Comparison of ENCODE assay signal across 10 mouse cellular contexts in genomic region chr10:102498754-102499153, GRCm38 (mm10). TPM values are rescaled to one million over a fixed set of nuclear protein-coding genes. Genes with fewer than 3 reads are reported as not detected.
A peak's percentile ranks its signal among the peaks of the same experiment; 100 is the strongest.
DNase-seq lines count a peak whose midpoint lies in the region; ATAC-seq and TF ChIP-seq lines count a peak whose summit lies in the region.
"Had no signal": no experiment of that assay in that cellular context is flagged by ENCODE, and none has a peak within 500 bp of the region (broad histone marks: within the 10 kb centered on the region; RNA-seq: fewer than 3 reads in every experiment).

No protein-coding gene starts in this region.

- H3K4me3 ChIP-seq in gastrocnemius, adult 2 months, result no peak overlapping the region
- H3K4me3 ChIP-seq in heart, postnatal 0 days (ENCODE audit: low read depth, low read length), result no peak overlapping the region

- H3K9ac ChIP-seq in heart, postnatal 0 days (replicated peaks; ENCODE audit: low read depth, low read length), result no peak overlapping the region

- no peaks in the 10 kb centered on the region for H3K9me3 ChIP-seq in heart, postnatal 0 days (replicated peaks; ENCODE audit: control insufficient read depth, low read length)

- DNase-seq in gastrocnemius, adult 2 months, result no peak
- DNase-seq in gastrocnemius, postnatal 36 days, result no peak
- DNase-seq in testis, postnatal 10 days (ENCODE audit: low spot score), result peak; percentile 40
- no peak for DNase-seq in testis, postnatal 14 days (ENCODE audit: low spot score)
- peak; percentile 36 for DNase-seq in heart, postnatal 0 days (ENCODE audit: low spot score)
- DNase-seq in right cerebral cortex, postnatal 36 days (ENCODE audit: low spot score in 2 of 2), result no peak

- no peaks in the 10 kb centered on the region for H3K36me3 ChIP-seq in heart, postnatal 0 days (replicated peaks; ENCODE audit: control insufficient read depth, insufficient read depth, low read length)

- 28% methylated on average over 4 of the region's 4 CpGs for WGBS in heart, postnatal 0 days

- TF ChIP-seq EP300 in heart, postnatal 0 days (IDR thresholded peaks at IDR 0.05; ENCODE audit: low read depth), result no peak

- H3K4me1 ChIP-seq in heart, postnatal 0 days (ENCODE audit: control insufficient read depth, insufficient read depth), result no peaks in the 10 kb centered on the region

- intact Hi-C loops in gastrocnemius, adult 2 months (cut with DNase I), result loop anchor here (2.0 kb wide), 1 partner anchor 236 kb away; no protein-coding TSS in a partner anchor
- intact Hi-C loops in gastrocnemius, postnatal 36 days (cut with DNase I), result loop anchor here (5.0 to 10.0 kb wide), 2 partner anchors 234 to 326 kb away; no protein-coding TSS in a partner anchor

- ATAC-seq in heart, postnatal 0 days (ENCODE audit: insufficient read depth, low read depth), result no peak
- peak; percentile 97 for ATAC-seq in megakaryocyte progenitor cell, adult 5-6 weeks (replicated peaks; ENCODE audit: poor library complexity)
- no peak for ATAC-seq in monocyte, adult 5-6 weeks (replicated peaks; ENCODE audit: insufficient number of reproducible peaks, low FRiP score, low TSS enrichment, poor library complexity, severe bottlenecking)

- peak; percentile 79 for TF ChIP-seq CTCF in gastrocnemius, adult 2 months (IDR thresholded peaks at IDR 0.05)
- peak; percentile 71 for TF ChIP-seq CTCF in heart, postnatal 0 days (IDR thresholded peaks at IDR 0.05; ENCODE audit: low read depth)

- H3K4me2 ChIP-seq in heart, postnatal 0 days (ENCODE audit: low read depth, low read length), result no peak overlapping the region

- no peak overlapping the region for H3K27ac ChIP-seq in gastrocnemius, adult 2 months
- no peak overlapping the region for H3K27ac ChIP-seq in heart, postnatal 0 days (ENCODE audit: low read depth)

- H3K27me3 ChIP-seq in heart, postnatal 0 days (ENCODE audit: control insufficient read depth, insufficient read depth, low read length), result no peaks in the 10 kb centered on the region

RNA-seq across cellular contexts. Expression of gene Nts, which starts 8.5 kb away (rescaled TPM):
- total RNA-seq in gastrocnemius, adult 2 months (2021), result not detected
- not detected for total RNA-seq in gastrocnemius, postnatal 36 days (2021)
- total RNA-seq in heart, postnatal 0 days (2014; rRNA removed; ENCODE audit: low replicate concordance), result 13.8 and 15.2 TPM in 2 replicates
- polyA plus RNA-seq in heart, postnatal 0 days (2015; fragmentation: Nextera tagmentation; extraction: Ambion mirVana), result 16.0 and 19.3 TPM in 2 replicates
- total RNA-seq in megakaryocyte progenitor cell, adult 5-6 weeks (2015), result not detected in 2 replicates
- total RNA-seq in megakaryocyte progenitor cell, adult 5-6 weeks (2017), result not detected in 2 replicates
- total RNA-seq in monocyte, adult 5-6 weeks (2017), result not detected in 3 replicates
- total RNA-seq: adrenal gland, postnatal 36 days had no signal
- polyA plus RNA-seq: testis, adult 2 months had no signal

RNA-seq across cellular contexts. Expression of gene Rassf9, which starts 13.3 kb away (rescaled TPM):
- total RNA-seq in gastrocnemius, adult 2 months (2021), result 1 to 10 TPM; 2.3 to 4.0 TPM
- total RNA-seq in gastrocnemius, postnatal 36 days (2021), result 1 to 10 TPM; 2.0 to 2.8 TPM
- total RNA-seq in heart, postnatal 0 days (2014; rRNA removed; ENCODE audit: low replicate concordance), result 3.4 and 16.2 TPM in 2 replicates
- polyA plus RNA-seq in heart, postnatal 0 days (2015; fragmentation: Nextera tagmentation; extraction: Ambion mirVana), result 2.2 and 2.6 TPM in 2 replicates
- not detected in 2 replicates for total RNA-seq in megakaryocyte progenitor cell, adult 5-6 weeks (2015)
- total RNA-seq in megakaryocyte progenitor cell, adult 5-6 weeks (2017), result not detected in 2 replicates
- not detected in 3 replicates for total RNA-seq in monocyte, adult 5-6 weeks (2017)

Comparison
In these comparisons a context has a peak if more than half of its experiments do, and no peak if none do; other contexts are left out.
1. DNase-seq: peak in testis, postnatal 10 days (single experiment) and heart, postnatal 0 days (single experiment); none in gastrocnemius, adult 2 months (single experiment), gastrocnemius, postnatal 36 days (0 of 2), testis, postnatal 14 days (single experiment) and right cerebral cortex, postnatal 36 days (0 of 2).
2. RNA of gene Nts, which starts 8.5 kb away (total RNA-seq): 13.8 to 15.2 TPM in heart, postnatal 0 days; not detected in gastrocnemius, postnatal 36 days, not detected in gastrocnemius, adult 2 months, not detected in megakaryocyte progenitor cell, adult 5-6 weeks and not detected in monocyte, adult 5-6 weeks; every median in the first group is over 10 times any median in the second.